Mouse (Mus musculus): ENCODE measurements at regions not wholly inside any gene's neighbourhood (a gene's known extent, or its start where the extent isn't known, plus 50 kb on each side); places are given as distances from the start of the nearest gene placed in this dataset.
A peak's percentile ranks its signal among the peaks of the same experiment; 100 is the strongest.

GRCm38 (mm10) chr9:41446431-41447203 lies 285.1 kb upstream of the Ubash3b start:
- H3K27ac ChIP-seq (ENCODE audit: low read depth), result peak overlapping the region; percentile 19; the same call in 1 of the 2 replicates
- DNase-seq (no peak), ATAC-seq (no peak)
- no peak overlapping the region for H3K4me3 ChIP-seq (ENCODE audit: low read depth, low read length)
- no peaks in the 10 kb centered on the region for H3K36me3 ChIP-seq (replicated peaks; ENCODE audit: insufficient read depth, low read length)
- no peaks in the 10 kb centered on the region for H3K27me3 ChIP-seq (ENCODE audit: insufficient read depth, low read length)
- 60% methylated on average over 9 of the region's 9 CpGs for WGBS (ENCODE audit: insufficient replicate concordance)
- no peak overlapping the region for H3K4me2 ChIP-seq (ENCODE audit: low read depth, low read length)
- no peaks in the 10 kb centered on the region for H3K9me3 ChIP-seq (ENCODE audit: low read length)
- no peaks in the 10 kb centered on the region for H3K4me1 ChIP-seq (ENCODE audit: insufficient read depth)
- H3K9ac ChIP-seq (replicated peaks), result no peak overlapping the region
- no peak for TF ChIP-seq EP300 (IDR thresholded peaks at IDR 0.05; ENCODE audit: low read depth)
- no peak for TF ChIP-seq CTCF (IDR thresholded peaks at IDR 0.05; ENCODE audit: low read depth)

GRCm38 (mm10) chr9:41442418-41442817 lies 280.9 kb upstream of the Ubash3b start:
- H3K9me3 ChIP-seq (ENCODE audit: low read length), result peaks cover 2% of the 10 kb centered on the region; the same call in 1 of the 2 replicates
- ATAC-seq (no peak), DNase-seq (no peak)
- no peaks in the 10 kb centered on the region for H3K4me1 ChIP-seq (ENCODE audit: insufficient read depth)
- H3K27ac ChIP-seq (ENCODE audit: low read depth), result no peak overlapping the region
- no peak overlapping the region for H3K4me3 ChIP-seq (ENCODE audit: low read depth, low read length)
- TF ChIP-seq EP300 (IDR thresholded peaks at IDR 0.05; ENCODE audit: low read depth) (no peak), CTCF (IDR thresholded peaks at IDR 0.05; ENCODE audit: low read depth) (no peak)
- no peaks in the 10 kb centered on the region for H3K27me3 ChIP-seq (ENCODE audit: insufficient read depth, low read length)
- no peak overlapping the region for H3K4me2 ChIP-seq (ENCODE audit: low read depth, low read length)
- H3K36me3 ChIP-seq (replicated peaks; ENCODE audit: insufficient read depth, low read length), result no peaks in the 10 kb centered on the region
- H3K9ac ChIP-seq (replicated peaks), result no peak overlapping the region
- 68% methylated on average over 3 of the region's 3 CpGs for WGBS (ENCODE audit: insufficient replicate concordance)

- H3K27ac ChIP-seq (ENCODE audit: low read depth), result no peak overlapping the region
- H3K4me3 ChIP-seq (ENCODE audit: low read depth, low read length), result no peak overlapping the region
- H3K4me1 ChIP-seq (ENCODE audit: insufficient read depth), result no peaks in the 10 kb centered on the region
- no peaks in the 10 kb centered on the region for H3K27me3 ChIP-seq (ENCODE audit: insufficient read depth, low read length)
- ATAC-seq (no peak), DNase-seq (no peak)
- WGBS (ENCODE audit: insufficient replicate concordance), result 75% methylated on average over 4 of the region's 4 CpGs
- no peak overlapping the region for H3K9ac ChIP-seq (replicated peaks)
- H3K36me3 ChIP-seq (replicated peaks; ENCODE audit: insufficient read depth, low read length), result no peaks in the 10 kb centered on the region
- H3K4me2 ChIP-seq (ENCODE audit: low read depth, low read length), result no peak overlapping the region
- no peak for TF ChIP-seq EP300 (IDR thresholded peaks at IDR 0.05; ENCODE audit: low read depth)
- TF ChIP-seq CTCF (IDR thresholded peaks at IDR 0.05; ENCODE audit: low read depth), result no peak
- H3K9me3 ChIP-seq (ENCODE audit: low read length), result peaks cover 2% of the 10 kb centered on the region; the same call in 1 of the 2 replicates
Observed at GRCm38 (mm10) chr9:41439979-41440378, 278.5 kb upstream of the Ubash3b start.

GRCm38 (mm10) chr9:41438141-41438540 lies 276.6 kb upstream of the Ubash3b start:
- H3K27ac ChIP-seq (ENCODE audit: low read depth), result no peak overlapping the region
- H3K36me3 ChIP-seq (replicated peaks; ENCODE audit: insufficient read depth, low read length), result no peaks in the 10 kb centered on the region
- H3K4me3 ChIP-seq (ENCODE audit: low read depth, low read length), result no peak overlapping the region
- ATAC-seq (no peak), DNase-seq (no peak)
- no peak overlapping the region for H3K4me2 ChIP-seq (ENCODE audit: low read depth, low read length)
- TF ChIP-seq CTCF (IDR thresholded peaks at IDR 0.05; ENCODE audit: low read depth) (no peak), EP300 (IDR thresholded peaks at IDR 0.05; ENCODE audit: low read depth) (no peak)
- no peaks in the 10 kb centered on the region for H3K27me3 ChIP-seq (ENCODE audit: insufficient read depth, low read length)
- 83% methylated on average over 2 of the region's 2 CpGs for WGBS (ENCODE audit: insufficient replicate concordance)
- no peaks in the 10 kb centered on the region for H3K4me1 ChIP-seq (ENCODE audit: insufficient read depth)
- H3K9me3 ChIP-seq (ENCODE audit: low read length), result peaks cover 2% of the 10 kb centered on the region; the same call in 1 of the 2 replicates
- H3K9ac ChIP-seq (replicated peaks), result no peak overlapping the region

GRCm38 (mm10) chr9:41430391-41431343 lies 269.2 kb upstream of the Ubash3b start:
- DNase-seq (no peak), ATAC-seq (no peak)
- H3K9me3 ChIP-seq (ENCODE audit: low read length), result no peaks in the 10 kb centered on the region

More at GRCm38 (mm10) chr9:41430391-41431343, 269.2 kb upstream of the Ubash3b start:
- no peaks in the 10 kb centered on the region for H3K36me3 ChIP-seq (replicated peaks; ENCODE audit: insufficient read depth, low read length)
- H3K9ac ChIP-seq (replicated peaks), result no peak overlapping the region
- WGBS (ENCODE audit: insufficient replicate concordance), result 72% methylated on average over 16 of the region's 16 CpGs
- no peak overlapping the region for H3K27ac ChIP-seq (ENCODE audit: low read depth)
- H3K4me1 ChIP-seq (ENCODE audit: insufficient read depth), result no peaks in the 10 kb centered on the region
- H3K4me3 ChIP-seq (ENCODE audit: low read depth, low read length), result no peak overlapping the region
- no peaks in the 10 kb centered on the region for H3K27me3 ChIP-seq (ENCODE audit: insufficient read depth, low read length)
- no peak for TF ChIP-seq EP300 (IDR thresholded peaks at IDR 0.05; ENCODE audit: low read depth)
- TF ChIP-seq CTCF (IDR thresholded peaks at IDR 0.05; ENCODE audit: low read depth), result no peak
- H3K4me2 ChIP-seq (ENCODE audit: low read depth, low read length), result no peak overlapping the region
